Mouse (Mus musculus) gastrocnemius, postnatal 14 days (tissue): ENCODE results near the gene Polr2c. TPM values are rescaled to one million over a fixed set of nuclear protein-coding genes. Genes with fewer than 3 reads are reported as not detected.
"Not testable (repeated sequence)": the region's sequence is repeated elsewhere in the genome, so short reads cannot be mapped to it uniquely, and the experiment has no call there.

Experiments used
- DNase-seq: peaks from one replicate; pipeline ENCODE4 v3.0.0; 2021; ENCODE audit warnings: mixed read lengths
- intact Hi-C: fragments of 180-260 bp; cut with DNase I; formaldehyde crosslinking; loops from one replicate; pipeline ENCODE4 v1.15.1; 2025; ENCODE audit warnings: low total_unique reads
- total RNA-seq, 2 experiments: library from RNA; stranded (reverse); gene quantifications; 2 replicates each; pipeline ENCODE4 v1.2.3; 2021

The Polr2c gene
- total RNA-seq, 2 experiments from 2014 or later = 37.3 to 39.4 TPM

GRCm38 (mm10) chr8:94836456-94837240 lies 20.6 kb upstream of the Polr2c start:
- no peak for DNase-seq
- intact Hi-C loops = no loop called here

- intact Hi-C loops = no loop called here
- DNase-seq = peak; percentile 95
These were observed 19.3 kb upstream of the Polr2c start, which contains the start of the genes Coq9 and Ciapin1 for GRCm38 (mm10) chr8:94837662-94838574. Gene Coq9 (plus strand): TSS chr8:94838321. Gene Ciapin1 (minus strand): TSS chr8:94838358.

GRCm38 (mm10) chr8:94838600-94838999 lies 18.6 kb upstream of the Polr2c start:
- intact Hi-C loops = no loop called here
- peak; percentile 79 for DNase-seq

GRCm38 (mm10) chr8:94841183-94841582 lies 16.1 kb upstream of the Polr2c start:
- intact Hi-C loops = no loop called here
- DNase-seq = no peak

GRCm38 (mm10) chr8:94850049-94850448 lies 7.2 kb upstream of the Polr2c start:
- intact Hi-C loops = no loop called here
- no peak for DNase-seq

- intact Hi-C loops, DNase-seq: not testable (repeated sequence)
These were observed 2.5 kb upstream of the Polr2c start for GRCm38 (mm10) chr8:94854761-94855160.

GRCm38 (mm10) chr8:94857011-94857345 lies 272 bp upstream of the Polr2c start:
- intact Hi-C loops = no loop called here
- no peak for DNase-seq

GRCm38 (mm10) chr8:94861352-94861910 lies 4.2 kb downstream of the Polr2c start:
- peak; percentile 63 for DNase-seq
- intact Hi-C loops = no loop called here

- intact Hi-C loops = no loop called here
- no peak for DNase-seq
These were observed 5.4 kb downstream of the Polr2c start for GRCm38 (mm10) chr8:94862487-94863220.

GRCm38 (mm10) chr8:94863897-94864673 lies 6.8 kb downstream of the Polr2c start:
- intact Hi-C loops = no loop called here
- no peak for DNase-seq

GRCm38 (mm10) chr8:94865292-94865691 lies 8.0 kb downstream of the Polr2c start:
- intact Hi-C loops = no loop called here
- DNase-seq = no peak

- no peak for DNase-seq
- intact Hi-C loops = no loop called here
These were observed 9.7 kb downstream of the Polr2c start for GRCm38 (mm10) chr8:94866921-94867320.

GRCm38 (mm10) chr8:94869146-94869545 lies 11.9 kb downstream of the Polr2c start:
- intact Hi-C loops = no loop called here
- no peak for DNase-seq

- DNase-seq = no peak
- intact Hi-C loops = no loop called here
These were observed 12.8 kb downstream of the Polr2c start for GRCm38 (mm10) chr8:94870003-94870402.

- intact Hi-C loops = no loop called here
- DNase-seq = peak; percentile 59
These were observed 13.3 kb downstream of the Polr2c start for GRCm38 (mm10) chr8:94870474-94871107.

GRCm38 (mm10) chr8:94871108-94871894 lies 14.1 kb downstream of the Polr2c start:
- intact Hi-C loops = no loop called here
- peak; percentile 63 for DNase-seq

GRCm38 (mm10) chr8:94872156-94872555 lies 14.9 kb downstream of the Polr2c start:
- DNase-seq = no peak
- intact Hi-C loops = loop anchor here (2.0 kb wide), 1 partner anchor 39 kb away; no protein-coding TSS in a partner anchor
